Mouse (Mus musculus): ENCODE data around the gene Nrl. TPM values are rescaled to one million over a fixed set of nuclear protein-coding genes. Genes with fewer than 3 reads are reported as not detected.
A peak's percentile ranks its signal among the peaks of the same experiment; 100 is the strongest.

The Nrl gene
- polyA plus RNA-seq, 1 experiment from 2014 or later = not detected

GRCm38 (mm10) chr14:55550191-55550590, 25.4 kb upstream of the Nrl start:
- no peaks in the 10 kb centered on the region for H3K9me3 ChIP-seq (ENCODE audit: control insufficient read depth, low read depth, low read length)
- H3K4me2 ChIP-seq (replicated peaks; ENCODE audit: low read depth, low read length) = no peak overlapping the region
- 86% methylated on average over 6 of the region's 6 CpGs for WGBS
- peaks cover 37% of the 10 kb centered on the region for H3K36me3 ChIP-seq (ENCODE audit: control insufficient read depth, insufficient read depth, low read length)
- no peaks in the 10 kb centered on the region for H3K4me1 ChIP-seq (ENCODE audit: control insufficient read depth, insufficient read depth, low read length)
- no peak overlapping the region for H3K4me3 ChIP-seq (ENCODE audit: low read depth, low read length)
- H3K27me3 ChIP-seq (ENCODE audit: control insufficient read depth, insufficient read depth, low read length) = no peaks in the 10 kb centered on the region
- H3K9ac ChIP-seq (replicated peaks; ENCODE audit: low read depth, low read length) = no peak overlapping the region
- no peak for ATAC-seq (ENCODE audit: insufficient number of reproducible peaks, insufficient read depth, low FRiP score, low read depth)
- H3K27ac ChIP-seq (ENCODE audit: low read length) = no peak overlapping the region

- no peak overlapping the region for H3K4me2 ChIP-seq (replicated peaks; ENCODE audit: low read depth, low read length)
- H3K9ac ChIP-seq (replicated peaks; ENCODE audit: low read depth, low read length) = no peak overlapping the region
- WGBS = 83% methylated on average over 9 of the region's 9 CpGs
- peaks cover 9% of the 10 kb centered on the region for H3K4me1 ChIP-seq (ENCODE audit: control insufficient read depth, insufficient read depth, low read length)
- H3K9me3 ChIP-seq (ENCODE audit: control insufficient read depth, low read depth, low read length) = no peaks in the 10 kb centered on the region
- H3K4me3 ChIP-seq (ENCODE audit: low read depth, low read length) = no peak overlapping the region
- no peaks in the 10 kb centered on the region for H3K27me3 ChIP-seq (ENCODE audit: control insufficient read depth, insufficient read depth, low read length)
- H3K27ac ChIP-seq (ENCODE audit: low read length) = no peak overlapping the region
- peaks cover 57% of the 10 kb centered on the region for H3K36me3 ChIP-seq (ENCODE audit: control insufficient read depth, insufficient read depth, low read length)
- no peak for ATAC-seq (ENCODE audit: insufficient number of reproducible peaks, insufficient read depth, low FRiP score, low read depth)
These were observed 19.6 kb upstream of the Nrl start for GRCm38 (mm10) chr14:55544334-55544733.

GRCm38 (mm10) chr14:55542268-55542667, 17.5 kb upstream of the Nrl start:
- no peaks in the 10 kb centered on the region for H3K9me3 ChIP-seq (ENCODE audit: control insufficient read depth, low read depth, low read length)
- H3K27ac ChIP-seq (ENCODE audit: low read length) = no peak overlapping the region
- WGBS = 97% methylated on average over 12 of the region's 12 CpGs

GRCm38 (mm10) chr14:55540787-55541321, 16.1 kb upstream of the Nrl start:
- 0% methylated on average over 10 of the region's 10 CpGs for WGBS

More at GRCm38 (mm10) chr14:55542268-55542667, 17.5 kb upstream of the Nrl start:
- peaks cover 38% of the 10 kb centered on the region for H3K36me3 ChIP-seq (ENCODE audit: control insufficient read depth, insufficient read depth, low read length)
- peaks cover 9% of the 10 kb centered on the region for H3K4me1 ChIP-seq (ENCODE audit: control insufficient read depth, insufficient read depth, low read length)
- no peak overlapping the region for H3K9ac ChIP-seq (replicated peaks; ENCODE audit: low read depth, low read length)
- no peak for ATAC-seq (ENCODE audit: insufficient number of reproducible peaks, insufficient read depth, low FRiP score, low read depth)
- no peak overlapping the region for H3K4me2 ChIP-seq (replicated peaks; ENCODE audit: low read depth, low read length)
- H3K27me3 ChIP-seq (ENCODE audit: control insufficient read depth, insufficient read depth, low read length) = no peaks in the 10 kb centered on the region
- H3K4me3 ChIP-seq (ENCODE audit: low read depth, low read length) = no peak overlapping the region

GRCm38 (mm10) chr14:55540067-55540786, 15.4 kb upstream of the Nrl start, which contains the start of gene Pck2:
TSS of gene Pck2 (plus strand) at chr14:55540266.
- Histone ChIP-seq H3K4me1 (ENCODE audit: control insufficient read depth, insufficient read depth, low read length) (peaks cover 9% of the 10 kb centered on the region), H3K4me3 (ENCODE audit: low read depth, low read length) (peak within 1 kb of the TSS; percentile 47), H3K27me3 (ENCODE audit: control insufficient read depth, insufficient read depth, low read length) (no peaks in the 10 kb centered on the region), H3K4me2 (replicated peaks; ENCODE audit: low read depth, low read length) (peak within 1 kb of the TSS; percentile 78), H3K27ac (ENCODE audit: low read length) (peak within 1 kb of the TSS; percentile 75), H3K9ac (replicated peaks; ENCODE audit: low read depth, low read length) (peak within 1 kb of the TSS; percentile 31), H3K9me3 (ENCODE audit: control insufficient read depth, low read depth, low read length) (no peaks in the 10 kb centered on the region), H3K36me3 (ENCODE audit: control insufficient read depth, insufficient read depth, low read length) (peaks cover 21% of the 10 kb centered on the region)
- peak; percentile 94 for ATAC-seq (ENCODE audit: insufficient number of reproducible peaks, insufficient read depth, low FRiP score, low read depth)
- WGBS = 2% methylated on average over 32 of the region's 32 CpGs

More at GRCm38 (mm10) chr14:55540787-55541321, 16.1 kb upstream of the Nrl start:
- Histone ChIP-seq H3K4me2 (replicated peaks; ENCODE audit: low read depth, low read length) (peak overlapping the region; percentile 78), H3K4me3 (ENCODE audit: low read depth, low read length) (peak overlapping the region; percentile 47), H3K36me3 (ENCODE audit: control insufficient read depth, insufficient read depth, low read length) (peaks cover 27% of the 10 kb centered on the region), H3K9me3 (ENCODE audit: control insufficient read depth, low read depth, low read length) (no peaks in the 10 kb centered on the region), H3K9ac (replicated peaks; ENCODE audit: low read depth, low read length) (peak overlapping the region; percentile 31), H3K27ac (ENCODE audit: low read length) (peak overlapping the region; percentile 75), H3K4me1 (ENCODE audit: control insufficient read depth, insufficient read depth, low read length) (peaks cover 9% of the 10 kb centered on the region), H3K27me3 (ENCODE audit: control insufficient read depth, insufficient read depth, low read length) (no peaks in the 10 kb centered on the region)
- ATAC-seq (ENCODE audit: insufficient number of reproducible peaks, insufficient read depth, low FRiP score, low read depth) = peak; percentile 46

GRCm38 (mm10) chr14:55536116-55536745, 11.4 kb upstream of the Nrl start:
- H3K4me3 ChIP-seq (ENCODE audit: low read depth, low read length) = no peak overlapping the region
- H3K36me3 ChIP-seq (ENCODE audit: control insufficient read depth, insufficient read depth, low read length) = no peaks in the 10 kb centered on the region
- H3K4me2 ChIP-seq (replicated peaks; ENCODE audit: low read depth, low read length) = no peak overlapping the region
- H3K9me3 ChIP-seq (ENCODE audit: control insufficient read depth, low read depth, low read length) = no peaks in the 10 kb centered on the region
- WGBS = 50% methylated on average over 6 of the region's 6 CpGs
- H3K27me3 ChIP-seq (ENCODE audit: control insufficient read depth, insufficient read depth, low read length) = no peaks in the 10 kb centered on the region
- H3K27ac ChIP-seq (ENCODE audit: low read length) = no peak overlapping the region
- no peak for ATAC-seq (ENCODE audit: insufficient number of reproducible peaks, insufficient read depth, low FRiP score, low read depth)
- peaks cover 3% of the 10 kb centered on the region for H3K4me1 ChIP-seq (ENCODE audit: control insufficient read depth, insufficient read depth, low read length)
- no peak overlapping the region for H3K9ac ChIP-seq (replicated peaks; ENCODE audit: low read depth, low read length)

- no peak for ATAC-seq (ENCODE audit: insufficient number of reproducible peaks, insufficient read depth, low FRiP score, low read depth)
- Histone ChIP-seq H3K4me2 (replicated peaks; ENCODE audit: low read depth, low read length) (no peak overlapping the region), H3K36me3 (ENCODE audit: control insufficient read depth, insufficient read depth, low read length) (no peaks in the 10 kb centered on the region), H3K4me1 (ENCODE audit: control insufficient read depth, insufficient read depth, low read length) (no peaks in the 10 kb centered on the region), H3K9ac (replicated peaks; ENCODE audit: low read depth, low read length) (no peak overlapping the region), H3K27ac (ENCODE audit: low read length) (no peak overlapping the region), H3K4me3 (ENCODE audit: low read depth, low read length) (no peak overlapping the region), H3K27me3 (ENCODE audit: control insufficient read depth, insufficient read depth, low read length) (0 out of 2 replicates have a peak, but pooled peaks cover 2% of the 10 kb centered on the region), H3K9me3 (ENCODE audit: control insufficient read depth, low read depth, low read length) (no peaks in the 10 kb centered on the region)
- WGBS = 25% methylated on average over 3 of the region's 3 CpGs
These were observed 3.2 kb upstream of the Nrl start for GRCm38 (mm10) chr14:55527940-55528339.

GRCm38 (mm10) chr14:55526674-55527073, 1.9 kb upstream of the Nrl start:
- H3K9ac ChIP-seq (replicated peaks; ENCODE audit: low read depth, low read length) = no peak overlapping the region
- H3K36me3 ChIP-seq (ENCODE audit: control insufficient read depth, insufficient read depth, low read length) = no peaks in the 10 kb centered on the region
- H3K27me3 ChIP-seq (ENCODE audit: control insufficient read depth, insufficient read depth, low read length) = 0 out of 2 replicates have a peak, but pooled peaks cover 7% of the 10 kb centered on the region
- H3K4me1 ChIP-seq (ENCODE audit: control insufficient read depth, insufficient read depth, low read length) = no peaks in the 10 kb centered on the region
- H3K4me3 ChIP-seq (ENCODE audit: low read depth, low read length) = no peak overlapping the region
- 74% methylated on average over 2 of the region's 2 CpGs for WGBS
- H3K9me3 ChIP-seq (ENCODE audit: control insufficient read depth, low read depth, low read length) = no peaks in the 10 kb centered on the region
- no peak for ATAC-seq (ENCODE audit: insufficient number of reproducible peaks, insufficient read depth, low FRiP score, low read depth)
- H3K27ac ChIP-seq (ENCODE audit: low read length) = no peak overlapping the region
- no peak overlapping the region for H3K4me2 ChIP-seq (replicated peaks; ENCODE audit: low read depth, low read length)
